Mouse (Mus musculus): ENCODE results near the gene Gm10840.
"Not testable (repeated sequence)": the region's sequence is repeated elsewhere in the genome, so short reads cannot be mapped to it uniquely, and the experiment has no call there.

The Gm10840 gene

GRCm38 (mm10) chr11:106160841-106161721 lies at the start of gene Gm10840, which contains the start of gene Limd2:
Gene Gm10840 (plus strand): TSS chr11:106160850.
Gene Limd2 (minus strand): TSS chr11:106160860.
- no peak for DNase-seq (ENCODE audit: low spot score)

- DNase-seq (ENCODE audit: low spot score), result no peak
These were observed 49.0 kb upstream of the Gm10840 start for GRCm38 (mm10) chr11:106111688-106112087.

GRCm38 (mm10) chr11:106122221-106122620 lies 38.4 kb upstream of the Gm10840 start:
- no peak for DNase-seq (ENCODE audit: low spot score)

- DNase-seq (ENCODE audit: low spot score), result no peak
These were observed 37.9 kb upstream of the Gm10840 start for GRCm38 (mm10) chr11:106122736-106123135.

GRCm38 (mm10) chr11:106124784-106125183 lies 35.9 kb upstream of the Gm10840 start:
- no peak for DNase-seq (ENCODE audit: low spot score)

- no peak for DNase-seq (ENCODE audit: low spot score)
These were observed 34.8 kb upstream of the Gm10840 start for GRCm38 (mm10) chr11:106125827-106126226.

- DNase-seq (ENCODE audit: low spot score), result not testable (repeated sequence)
These were observed 33.8 kb upstream of the Gm10840 start for GRCm38 (mm10) chr11:106126727-106127373.

- no peak for DNase-seq (ENCODE audit: low spot score)
These were observed 31.2 kb upstream of the Gm10840 start for GRCm38 (mm10) chr11:106129477-106129876.

GRCm38 (mm10) chr11:106132516-106132915 lies 28.1 kb upstream of the Gm10840 start:
- DNase-seq (ENCODE audit: low spot score), result no peak

- DNase-seq (ENCODE audit: low spot score), result peak; percentile 28
These were observed 25.8 kb upstream of the Gm10840 start for GRCm38 (mm10) chr11:106134580-106135528.

- peak; percentile 43 for DNase-seq (ENCODE audit: low spot score)
These were observed 9.4 kb upstream of the Gm10840 start for GRCm38 (mm10) chr11:106151219-106151618.

GRCm38 (mm10) chr11:106152132-106152531 lies 8.5 kb upstream of the Gm10840 start:
- no peak for DNase-seq (ENCODE audit: low spot score)

- DNase-seq (ENCODE audit: low spot score), result no peak
These were observed 6.6 kb upstream of the Gm10840 start for GRCm38 (mm10) chr11:106154091-106154490.

- no peak for DNase-seq (ENCODE audit: low spot score)
These were observed 5.9 kb upstream of the Gm10840 start for GRCm38 (mm10) chr11:106154770-106155169.

- no peak for DNase-seq (ENCODE audit: low spot score)
These were observed 4.9 kb upstream of the Gm10840 start for GRCm38 (mm10) chr11:106155761-106156160.

GRCm38 (mm10) chr11:106156257-106156656 lies 4.4 kb upstream of the Gm10840 start:
- no peak for DNase-seq (ENCODE audit: low spot score)

GRCm38 (mm10) chr11:106157154-106157553 lies 3.5 kb upstream of the Gm10840 start:
- no peak for DNase-seq (ENCODE audit: low spot score)

GRCm38 (mm10) chr11:106158081-106158929 lies 2.3 kb upstream of the Gm10840 start:
- DNase-seq (ENCODE audit: low spot score), result no peak

- DNase-seq (ENCODE audit: low spot score), result no peak
These were observed 1.8 kb upstream of the Gm10840 start for GRCm38 (mm10) chr11:106158930-106159215.

GRCm38 (mm10) chr11:106159216-106159920 lies 1.3 kb upstream of the Gm10840 start:
- peak; percentile 48 for DNase-seq (ENCODE audit: low spot score)
